Mouse (Mus musculus) limb, embryonic 15.5 days (tissue): ENCODE data around the gene Snx27. TPM values are rescaled to one million over a fixed set of nuclear protein-coding genes. Genes with fewer than 3 reads are reported as not detected.

Experiments
- polyA plus RNA-seq: library from polyadenylated mRNA; unstranded; fragments of >200 nt; fragmentation: Nextera tagmentation; extraction: Ambion mirVana; gene quantifications from 2 replicates; pipeline ENCODE4 v1.2.1, GENCODE M21; 2015

Gene Snx27
- polyA plus RNA-seq, 1 experiment from 2014 or later, result 45.7 TPM

Other genes with a start within 250 kb of the Snx27 start
- 199 and 218 TPM in 2 replicates for gene Them5, start 240.6 kb downstream of the Snx27 start, polyA plus RNA-seq
- gene C2cd4d, start 220.3 kb downstream of the Snx27 start, polyA plus RNA-seq, result 1.8 and 2.4 TPM in 2 replicates
- 2.3 and 2.9 TPM in 2 replicates for gene Rorc, start 209.9 kb downstream of the Snx27 start, polyA plus RNA-seq
- 0.09 and 0.14 TPM in 2 replicates for gene Lingo4, start 184.2 kb downstream of the Snx27 start, polyA plus RNA-seq
- 6.7 and 8.0 TPM in 2 replicates for gene Tdrkh, start 169.4 kb downstream of the Snx27 start, polyA plus RNA-seq
- 63.2 and 64.0 TPM in 2 replicates for gene Mrpl9, start 139.4 kb downstream of the Snx27 start, polyA plus RNA-seq
- gene Oaz3, start 138.8 kb downstream of the Snx27 start, polyA plus RNA-seq, result 0.38 and 0.42 TPM in 2 replicates
- gene Celf3, start 104.4 kb downstream of the Snx27 start, polyA plus RNA-seq, result 1.4 and 1.9 TPM in 2 replicates
- gene Riiad1, start 102.4 kb downstream of the Snx27 start, polyA plus RNA-seq, result 2.1 and 4.0 TPM in 2 replicates
- not detected in 2 replicates for gene Gm10972, start 60.4 kb upstream of the Snx27 start, polyA plus RNA-seq
- gene Tuft1, start 76.2 kb upstream of the Snx27 start, polyA plus RNA-seq, result 30.2 and 30.9 TPM in 2 replicates
- gene Selenbp2, start 110.8 kb upstream of the Snx27 start, polyA plus RNA-seq, result 0.77 and 1.4 TPM in 2 replicates
- 16.7 and 16.9 TPM in 2 replicates for gene Cgn, start 203.8 kb upstream of the Snx27 start, polyA plus RNA-seq